Mouse (Mus musculus): ENCODE results near the gene Vps13a. TPM values are rescaled to one million over a fixed set of nuclear protein-coding genes. Genes with fewer than 3 reads are reported as not detected.

Gene Vps13a
- polyA plus RNA-seq (2017; shearing (Covaris generic)), result 58.0 TPM

DNA sequence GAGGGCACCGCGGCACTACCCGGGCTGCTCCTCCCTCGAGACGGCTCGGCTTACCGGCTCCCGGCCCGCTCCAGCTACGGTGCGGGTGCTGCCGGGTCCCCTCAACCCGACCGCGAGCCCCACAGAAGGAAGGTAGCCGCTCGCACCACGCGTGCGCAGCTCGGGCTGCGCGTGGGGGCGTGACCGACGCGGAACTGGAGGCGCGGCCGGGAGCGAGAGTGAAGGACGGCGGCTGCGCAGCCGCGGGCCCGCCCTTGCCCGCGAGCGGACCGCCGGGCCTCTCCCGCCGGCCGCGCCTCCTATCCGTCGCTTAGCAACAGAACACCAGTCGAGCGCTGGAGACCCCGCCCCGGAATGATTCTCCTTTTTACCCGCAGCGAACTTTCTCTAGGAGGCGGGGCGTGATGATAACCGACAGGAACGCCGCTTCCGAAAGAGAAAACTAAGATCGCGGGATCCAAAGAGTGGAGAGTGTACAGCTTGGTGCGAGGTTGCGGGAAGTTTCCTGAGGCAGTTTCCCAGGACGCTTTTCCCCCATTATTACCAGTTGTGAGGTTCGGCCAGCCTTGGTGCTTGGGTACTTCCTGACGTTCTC is at the start of gene Vps13a:
TSS of gene Vps13a (minus strand) at position 144 of the 595 bp plus-strand sequence.

Other genes with a start within 250 kb of the Vps13a start
- not detected for gene Foxb2, start 92.9 kb upstream of the Vps13a start, polyA plus RNA-seq (2017; shearing (Covaris generic))
- 0.02 TPM for gene Prune2, start 175.2 kb upstream of the Vps13a start, polyA plus RNA-seq (2017; shearing (Covaris generic))